Mouse (Mus musculus) kidney, adult 8-10 months (tissue): ENCODE results near the gene Stag2.
A peak's percentile ranks its signal among the peaks of the same experiment; 100 is the strongest.

ENCODE experiments used
- DNase-seq, 2 experiments: peaks; one replicate each; pipeline ENCODE4 v3.0.0; 2022

Stag2 gene

GRCm38 (mm10) chrX:42148788-42149556 is at the start of gene Stag2:
Gene Stag2 (plus strand): TSS chrX:42149317.
- peak; percentile 83 to 84 for DNase-seq

GRCm38 (mm10) chrX:42107137-42107536 is 42.0 kb upstream of the Stag2 start:
- no peak for DNase-seq

- DNase-seq = no peak
Measured at GRCm38 (mm10) chrX:42110585-42110984, 38.5 kb upstream of the Stag2 start.

- DNase-seq = no peak
Measured at GRCm38 (mm10) chrX:42119442-42120048, 29.6 kb upstream of the Stag2 start.

- no peak for DNase-seq
Measured at GRCm38 (mm10) chrX:42124963-42125697, 24.0 kb upstream of the Stag2 start.

GRCm38 (mm10) chrX:42139882-42140281 is 9.2 kb upstream of the Stag2 start:
- no peak for DNase-seq

- DNase-seq = no peak
Measured at GRCm38 (mm10) chrX:42142620-42143019, 6.5 kb upstream of the Stag2 start.

- DNase-seq = no peak
Measured at GRCm38 (mm10) chrX:42143991-42144390, 5.1 kb upstream of the Stag2 start.

- peak; percentile 35 to 43 for DNase-seq
Measured at GRCm38 (mm10) chrX:42148016-42148451, 1.1 kb upstream of the Stag2 start.

- peak; percentile 29 for DNase-seq
Measured at GRCm38 (mm10) chrX:42149557-42150345, 634 bp downstream of the Stag2 start.

GRCm38 (mm10) chrX:42150346-42151023 is 1.4 kb downstream of the Stag2 start:
- DNase-seq = peak; percentile 72 to 75

- peak in 1 of 2 experiments; percentile 4 for DNase-seq
Measured at GRCm38 (mm10) chrX:42151024-42151754, 2.1 kb downstream of the Stag2 start.

- DNase-seq = peak; percentile 82 to 87
Measured at GRCm38 (mm10) chrX:42151903-42152369, 2.8 kb downstream of the Stag2 start.

GRCm38 (mm10) chrX:42153056-42153455 is 3.9 kb downstream of the Stag2 start:
- DNase-seq = peak in 1 of 2 experiments; percentile 7

- DNase-seq = no peak
Measured at GRCm38 (mm10) chrX:42165455-42165854, 16.3 kb downstream of the Stag2 start.

- no peak for DNase-seq
Measured at GRCm38 (mm10) chrX:42170811-42171210, 21.7 kb downstream of the Stag2 start.

GRCm38 (mm10) chrX:42187590-42187989 is 38.5 kb downstream of the Stag2 start:
- DNase-seq = no peak

- DNase-seq = no peak
Measured at GRCm38 (mm10) chrX:42188825-42189426, 39.8 kb downstream of the Stag2 start.

- no peak for DNase-seq
Measured at GRCm38 (mm10) chrX:42194608-42195007, 45.5 kb downstream of the Stag2 start.

- DNase-seq = no peak
Measured at GRCm38 (mm10) chrX:42202482-42202881, 53.4 kb downstream of the Stag2 start.

GRCm38 (mm10) chrX:42215742-42216141 is 66.6 kb downstream of the Stag2 start:
- DNase-seq = no peak
